Mouse (Mus musculus): Measurements from ENCODE around the gene Krt31. TPM values are rescaled to one million over a fixed set of nuclear protein-coding genes. Genes with fewer than 3 reads are reported as not detected.

Gene Krt31
- polyA plus RNA-seq, 1 experiment: not detected

- TF ChIP-seq POLR2A (IDR thresholded peaks at IDR 0.05; ENCODE audit: low read depth, low read length) (no peak), CTCF (IDR thresholded peaks at IDR 0.05; ENCODE audit: borderline replicate concordance, insufficient read depth, low read length) (no peak)
- H3K27ac ChIP-seq (ENCODE audit: insufficient read depth, low read length): peak overlapping the region; percentile 31; the same call in 1 of the 2 replicates
Measured at GRCm38 (mm10) chr11:100055686-100056655, 5.6 kb upstream of the Krt31 start.

GRCm38 (mm10) chr11:100047193-100047592 lies 3.2 kb downstream of the Krt31 start:
- TF ChIP-seq POLR2A (IDR thresholded peaks at IDR 0.05; ENCODE audit: low read depth, low read length) (no peak), CTCF (IDR thresholded peaks at IDR 0.05; ENCODE audit: borderline replicate concordance, insufficient read depth, low read length) (no peak)
- no peaks in the 10 kb centered on the region for H3K4me1 ChIP-seq (ENCODE audit: control insufficient read depth, insufficient read depth, low read length)
- H3K27ac ChIP-seq (ENCODE audit: insufficient read depth, low read length): no peak overlapping the region
- no peak overlapping the region for H3K4me3 ChIP-seq (ENCODE audit: insufficient read depth, low read length)

More at GRCm38 (mm10) chr11:100055686-100056655, 5.6 kb upstream of the Krt31 start:
- peaks cover 11% of the 10 kb centered on the region for H3K4me1 ChIP-seq (ENCODE audit: control insufficient read depth, insufficient read depth, low read length)
- H3K4me3 ChIP-seq (ENCODE audit: insufficient read depth, low read length): no peak overlapping the region

- Histone ChIP-seq H3K4me1 (ENCODE audit: control insufficient read depth, insufficient read depth, low read length) (no peaks in the 10 kb centered on the region), H3K27ac (ENCODE audit: insufficient read depth, low read length) (no peak overlapping the region), H3K4me3 (ENCODE audit: insufficient read depth, low read length) (no peak overlapping the region)
- TF ChIP-seq POLR2A (IDR thresholded peaks at IDR 0.05; ENCODE audit: low read depth, low read length) (no peak), CTCF (IDR thresholded peaks at IDR 0.05; ENCODE audit: borderline replicate concordance, insufficient read depth, low read length) (no peak)
Measured at GRCm38 (mm10) chr11:100046303-100046866, 4.0 kb downstream of the Krt31 start.

GRCm38 (mm10) chr11:100041454-100041853 lies 8.9 kb downstream of the Krt31 start, which contains the start of gene Krt34:
TSS of gene Krt34 (minus strand) at chr11:100041554.
- no peak within 1 kb of the TSS for H3K4me3 ChIP-seq (ENCODE audit: insufficient read depth, low read length)
- no peak within 1 kb of the TSS for H3K27ac ChIP-seq (ENCODE audit: insufficient read depth, low read length)
- TF ChIP-seq POLR2A (IDR thresholded peaks at IDR 0.05; ENCODE audit: low read depth, low read length): no peak
- no peak for TF ChIP-seq CTCF (IDR thresholded peaks at IDR 0.05; ENCODE audit: borderline replicate concordance, insufficient read depth, low read length)
- no peaks in the 10 kb centered on the region for H3K4me1 ChIP-seq (ENCODE audit: control insufficient read depth, insufficient read depth, low read length)

GRCm38 (mm10) chr11:100029768-100030167 lies 20.6 kb downstream of the Krt31 start, which contains the start of gene Krt33b:
TSS of gene Krt33b (minus strand) at chr11:100029868.
- Histone ChIP-seq H3K4me3 (ENCODE audit: insufficient read depth, low read length) (no peak within 1 kb of the TSS), H3K27ac (ENCODE audit: insufficient read depth, low read length) (no peak within 1 kb of the TSS), H3K4me1 (ENCODE audit: control insufficient read depth, insufficient read depth, low read length) (no peaks in the 10 kb centered on the region)
- TF ChIP-seq CTCF (IDR thresholded peaks at IDR 0.05; ENCODE audit: borderline replicate concordance, insufficient read depth, low read length): no peak
- TF ChIP-seq POLR2A (IDR thresholded peaks at IDR 0.05; ENCODE audit: low read depth, low read length): no peak

- Histone ChIP-seq H3K27ac (ENCODE audit: insufficient read depth, low read length) (no peak overlapping the region), H3K4me3 (ENCODE audit: insufficient read depth, low read length) (no peak overlapping the region), H3K4me1 (ENCODE audit: control insufficient read depth, insufficient read depth, low read length) (no peaks in the 10 kb centered on the region)
- no peak for TF ChIP-seq POLR2A (IDR thresholded peaks at IDR 0.05; ENCODE audit: low read depth, low read length)
- no peak for TF ChIP-seq CTCF (IDR thresholded peaks at IDR 0.05; ENCODE audit: borderline replicate concordance, insufficient read depth, low read length)
Measured at GRCm38 (mm10) chr11:100021438-100021837, 28.9 kb downstream of the Krt31 start.

GRCm38 (mm10) chr11:100019466-100019865 lies 30.9 kb downstream of the Krt31 start:
- TF ChIP-seq CTCF (IDR thresholded peaks at IDR 0.05; ENCODE audit: borderline replicate concordance, insufficient read depth, low read length) (no peak), POLR2A (IDR thresholded peaks at IDR 0.05; ENCODE audit: low read depth, low read length) (no peak)
- no peak overlapping the region for H3K4me3 ChIP-seq (ENCODE audit: insufficient read depth, low read length)
- H3K27ac ChIP-seq (ENCODE audit: insufficient read depth, low read length): no peak overlapping the region
- no peaks in the 10 kb centered on the region for H3K4me1 ChIP-seq (ENCODE audit: control insufficient read depth, insufficient read depth, low read length)

GRCm38 (mm10) chr11:100016112-100016511 lies 34.2 kb downstream of the Krt31 start, which contains the start of gene Krt33a:
TSS of gene Krt33a (minus strand) at chr11:100016212.
- Histone ChIP-seq H3K4me1 (ENCODE audit: control insufficient read depth, insufficient read depth, low read length) (no peaks in the 10 kb centered on the region), H3K4me3 (ENCODE audit: insufficient read depth, low read length) (no peak within 1 kb of the TSS), H3K27ac (ENCODE audit: insufficient read depth, low read length) (no peak within 1 kb of the TSS)
- no peak for TF ChIP-seq POLR2A (IDR thresholded peaks at IDR 0.05; ENCODE audit: low read depth, low read length)
- no peak for TF ChIP-seq CTCF (IDR thresholded peaks at IDR 0.05; ENCODE audit: borderline replicate concordance, insufficient read depth, low read length)

GRCm38 (mm10) chr11:100013691-100014171 lies 36.6 kb downstream of the Krt31 start:
- H3K4me1 ChIP-seq (ENCODE audit: control insufficient read depth, insufficient read depth, low read length): no peaks in the 10 kb centered on the region
- no peak overlapping the region for H3K27ac ChIP-seq (ENCODE audit: insufficient read depth, low read length)
- TF ChIP-seq CTCF (IDR thresholded peaks at IDR 0.05; ENCODE audit: borderline replicate concordance, insufficient read depth, low read length) (no peak), POLR2A (IDR thresholded peaks at IDR 0.05; ENCODE audit: low read depth, low read length) (no peak)
- H3K4me3 ChIP-seq (ENCODE audit: insufficient read depth, low read length): no peak overlapping the region

Data from embryonic fibroblast, embryonic 13.5 days (primary cell).